Mouse (Mus musculus) bone marrow, adult 2 months (tissue): ENCODE results near the gene Spef1. TPM values are rescaled to one million over a fixed set of nuclear protein-coding genes. Genes with fewer than 3 reads are reported as not detected.

Experiments
- H3K27ac ChIP-seq: fragments of 200-500 bp; 2 replicates; pipeline ENCODE4 v1.5.1; 2012; ENCODE audit warnings: low read depth, mild to moderate bottlenecking, control low read depth, inconsistent platforms, low read length; ENCODE audit not compliant: control insufficient read depth, poor library complexity, insufficient read depth
- H3K4me1 ChIP-seq: fragments of 200-500 bp; 2 replicates; pipeline ENCODE4 v1.6.1; 2011; ENCODE audit warnings: low read length; ENCODE audit not compliant: control insufficient read depth, insufficient read depth
- H3K4me3 ChIP-seq: fragments of 200-500 bp; replicated peaks from 2 replicates; pipeline ENCODE3; 2011; ENCODE audit warnings: mild to moderate bottlenecking, low read depth, low read length, control low read depth; ENCODE audit not compliant: control insufficient read depth
- CTCF ChIP-seq: fragments of 200-500 bp; IDR thresholded peaks from 2 replicates; pipeline ENCODE4 v1.5.1; 2011; ENCODE audit warnings: low read length, control low read depth; ENCODE audit not compliant: control insufficient read depth, insufficient read depth
- POLR2A ChIP-seq: fragments of 200-500 bp; IDR thresholded peaks from 2 replicates; pipeline ENCODE4 v1.6.1; 2011; ENCODE audit warnings: low read depth, mild to moderate bottlenecking, control low read depth, low read length, borderline replicate concordance; ENCODE audit not compliant: control insufficient read depth
- WGBS: fragments of 180-500 bp; shearing (Covaris S2); methylation state at CpG from one replicate; pipeline ENCODE4 v1.1.7; 2018; 5-methylcytosine and 5-hydroxymethylcytosine counted together
- polyA plus RNA-seq: library from polyadenylated mRNA; stranded (reverse); fragments of >200 nt; gene quantifications from 2 replicates; pipeline ENCODE4 v1.2.4, GENCODE M21; 2011; ENCODE audit warnings: low replicate concordance; ENCODE audit not compliant: missing spikeins, insufficient read depth, insufficient read length

Gene Spef1
- polyA plus RNA-seq, 1 experiment = 12.5 TPM

- no peak overlapping the region for H3K4me3 ChIP-seq
- WGBS = 72% methylated on average over 1 of the region's 1 CpGs
- TF ChIP-seq POLR2A = no peak
- H3K4me1 ChIP-seq = peaks cover 4% of the 10 kb centered on the region
- H3K27ac ChIP-seq = peak overlapping the region; percentile 44; the same call in 1 of the 2 replicates
Measured at GRCm38 (mm10) chr2:131223569-131223968, 36.5 kb upstream of the Spef1 start.

DNA sequence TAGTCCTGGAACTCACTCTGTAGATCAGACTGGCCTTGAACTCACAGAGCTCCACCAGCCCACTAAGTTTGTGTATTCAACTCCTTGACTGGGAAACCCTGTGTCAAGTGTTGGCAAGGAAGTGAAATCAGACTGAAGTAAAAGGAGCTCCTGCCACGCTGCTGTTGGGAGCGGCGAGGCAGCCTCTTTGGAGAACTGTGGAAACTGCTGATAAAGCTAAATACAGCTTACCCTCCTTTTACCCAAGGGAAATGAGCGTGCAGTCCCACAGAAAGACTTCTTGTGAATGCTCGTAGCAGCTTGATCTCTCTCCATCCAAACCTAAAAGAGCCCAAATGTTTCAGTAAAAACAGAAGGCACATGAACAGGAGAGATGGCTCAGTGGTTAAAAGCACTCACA, 35.5 kb upstream of the Spef1 start:
- Histone ChIP-seq H3K4me3 (no peak overlapping the region), H3K27ac (no peak overlapping the region), H3K4me1 (peaks cover 4% of the 10 kb centered on the region)
- 29% methylated on average over 5 of the region's 5 CpGs for WGBS
- TF ChIP-seq CTCF = no peak

GRCm38 (mm10) chr2:131221853-131222515, 34.9 kb upstream of the Spef1 start:
- H3K4me1 ChIP-seq = peaks cover 4% of the 10 kb centered on the region
- H3K4me3 ChIP-seq = no peak overlapping the region
- no peak for TF ChIP-seq CTCF
- no peak for TF ChIP-seq POLR2A
- H3K27ac ChIP-seq = no peak overlapping the region
- WGBS = 58% methylated on average over 3 of the region's 3 CpGs

DNA sequence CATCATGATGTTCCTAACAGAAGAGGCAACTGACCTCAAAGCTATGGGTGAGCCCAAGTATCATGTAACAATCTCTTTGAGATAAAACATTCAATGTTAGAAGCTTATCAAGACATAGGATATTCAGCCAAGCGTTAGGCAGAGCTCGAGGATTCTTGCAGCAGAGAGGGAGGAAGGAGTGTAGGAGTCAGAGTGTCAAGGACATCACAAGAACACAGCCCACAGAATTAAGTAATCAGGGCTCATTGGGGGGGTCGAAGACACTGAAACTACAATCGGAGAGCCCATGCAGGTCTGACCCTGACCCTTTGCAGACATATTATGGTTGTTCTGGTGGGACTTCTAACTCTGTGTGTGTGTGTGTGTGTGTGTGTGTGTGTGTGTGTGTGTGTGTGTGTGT, 32.9 kb upstream of the Spef1 start:
- H3K4me1 ChIP-seq = peaks cover 4% of the 10 kb centered on the region
- H3K4me3 ChIP-seq = no peak overlapping the region
- H3K27ac ChIP-seq = no peak overlapping the region
- WGBS = 32% methylated on average over 4 of the region's 4 CpGs
- no peak for TF ChIP-seq POLR2A

DNA sequence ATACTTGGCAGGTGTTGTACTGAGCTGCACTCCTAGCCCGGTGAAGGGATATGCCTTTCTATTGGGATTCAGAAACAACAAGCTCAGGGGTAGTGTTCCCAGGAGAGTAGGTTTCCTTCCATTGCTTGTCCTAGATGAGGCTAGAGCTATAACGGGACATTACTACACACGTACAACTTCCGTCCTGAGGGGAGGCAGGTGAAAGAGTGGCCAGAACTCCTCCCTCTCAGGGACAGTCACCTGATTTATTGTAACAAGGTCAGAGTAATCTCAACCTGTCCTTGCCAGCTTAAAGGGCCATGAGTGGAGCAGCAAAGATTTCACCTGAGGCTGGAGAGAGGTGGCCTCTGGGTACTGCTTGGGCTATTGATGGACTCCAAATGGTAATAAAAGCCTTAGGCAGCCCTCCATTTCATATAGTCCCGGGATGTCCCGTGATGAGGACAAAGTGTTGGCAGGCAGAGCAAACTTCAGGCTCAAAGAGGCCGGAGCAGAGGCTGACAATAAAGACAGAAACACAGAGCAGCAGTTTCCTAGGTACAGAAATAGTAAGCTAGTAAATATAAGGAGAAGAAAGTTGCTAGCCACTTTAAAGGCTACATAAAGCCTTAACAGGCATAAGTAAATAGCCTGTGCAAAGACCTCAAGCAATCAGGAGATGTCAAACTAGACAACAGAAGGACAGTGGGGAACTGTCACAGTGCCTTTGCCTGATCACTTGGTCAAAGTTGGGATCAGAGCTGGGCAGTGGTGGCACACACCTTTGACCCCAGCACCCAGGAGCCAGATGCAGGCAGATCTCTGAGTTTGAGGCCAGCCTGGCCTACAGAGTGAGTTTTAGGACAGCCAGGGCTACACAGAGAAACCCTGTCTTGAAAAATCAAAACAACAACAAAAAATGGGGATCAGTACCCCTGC, 29.1 kb upstream of the Spef1 start:
- Histone ChIP-seq H3K27ac (no peak overlapping the region), H3K4me3 (no peak overlapping the region), H3K4me1 (peaks cover 5% of the 10 kb centered on the region; the same call in 1 of the 2 replicates)
- WGBS = 87% methylated on average over 7 of the region's 7 CpGs
- TF ChIP-seq POLR2A (no peak), CTCF (no peak)

DNA sequence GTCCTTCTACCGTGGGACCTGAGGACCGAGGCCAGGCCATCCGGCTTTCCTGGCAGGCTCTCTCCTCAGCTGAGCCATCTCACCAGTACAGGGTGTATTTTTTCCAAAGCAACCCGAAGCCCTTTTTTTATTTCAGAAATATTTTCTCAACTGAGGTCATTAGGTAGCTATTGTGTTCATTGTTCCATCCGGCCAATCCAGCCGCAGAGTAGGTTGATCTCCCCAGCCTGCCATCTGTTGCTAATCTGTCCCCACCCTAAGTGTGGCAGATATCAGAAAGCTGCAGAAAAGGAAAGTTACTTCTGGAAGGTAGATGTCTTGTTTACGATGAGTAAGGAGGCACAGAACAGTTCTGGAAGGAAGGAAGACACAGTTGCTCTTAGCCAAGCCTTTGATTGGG, 26.7 kb upstream of the Spef1 start:
- 66% methylated on average over 7 of the region's 7 CpGs for WGBS
- no peak overlapping the region for H3K4me3 ChIP-seq
- H3K4me1 ChIP-seq = peaks cover 7% of the 10 kb centered on the region; the same call in 1 of the 2 replicates
- peak overlapping the region; percentile 25 for H3K27ac ChIP-seq
- TF ChIP-seq CTCF (no peak), POLR2A (no peak)

- peak overlapping the region; percentile 81 for H3K4me3 ChIP-seq
- TF ChIP-seq POLR2A = no peak
- no peak for TF ChIP-seq CTCF
- WGBS = 55% methylated on average over 9 of the region's 9 CpGs
- H3K4me1 ChIP-seq = peaks cover 9% of the 10 kb centered on the region
- peak overlapping the region; percentile 7; the same call in 1 of the 2 replicates for H3K27ac ChIP-seq
Measured at GRCm38 (mm10) chr2:131211026-131211615, 24.0 kb upstream of the Spef1 start.
